Mouse (Mus musculus): Measurements from ENCODE around the gene Chit1. TPM values are rescaled to one million over a fixed set of nuclear protein-coding genes. Genes with fewer than 3 reads are reported as not detected.

Gene Chit1
- total and polyA plus RNA-seq, 3 experiments: not detected

GRCm38 (mm10) chr1:134074184-134074583, 36.9 kb upstream of the Chit1 start:
- no peaks in the 10 kb centered on the region; the same call in 1 of the 2 replicates for H3K79me2 ChIP-seq (ENCODE audit: control insufficient read depth, insufficient read depth, low read length, poor library complexity)
- DNase-seq (ENCODE audit: low read depth, low spot score): no peak
- H3K27me3 ChIP-seq (ENCODE audit: control insufficient read depth in 1 of 2, insufficient read depth in 2 of 2, low read length in 2 of 2): no peaks in the 10 kb centered on the region
- H3K4me1 ChIP-seq (ENCODE audit: control insufficient read depth in 1 of 2, insufficient read depth in 2 of 2, low read length in 2 of 2): peaks cover 19 to 41% of the 10 kb centered on the region in 2 experiments
- peaks cover 0 to 35% of the 10 kb centered on the region in 2 experiments; a peak in 2 of 4 replicates for H3K36me3 ChIP-seq (ENCODE audit: control insufficient read depth in 1 of 2, insufficient read depth in 2 of 2, low read length in 2 of 2)
- H3K9ac ChIP-seq (ENCODE audit: control insufficient read depth, low read depth, low read length, poor library complexity, severe bottlenecking): no peak overlapping the region; the same call in 1 of the 2 replicates
- no peak overlapping the region for H3K4me3 ChIP-seq (ENCODE audit: control insufficient read depth in 1 of 2, insufficient read depth in 1 of 2, low read depth in 2 of 2, low read length in 2 of 2)
- no peak overlapping the region for H3K27ac ChIP-seq (ENCODE audit: control insufficient read depth, low read depth, low read length)
- no peaks in the 10 kb centered on the region for H3K9me3 ChIP-seq (replicated peaks; ENCODE audit: insufficient read depth, low read length)
- no peak for TF ChIP-seq GATA1 (IDR thresholded peaks at IDR 0.05; ENCODE audit: low read depth, low read length)
- no peak for TF ChIP-seq KAT2A (conservative IDR thresholded peaks at IDR 0.05; ENCODE audit: low read depth, low read length)
- TF ChIP-seq RAD21 (IDR thresholded peaks at IDR 0.05; ENCODE audit: low read depth, low read length): no peak
- TF ChIP-seq MEF2A (IDR thresholded peaks at IDR 0.05; ENCODE audit: extremely low read depth, insufficient replicate concordance, low read depth, low read length, poor library complexity, severe bottlenecking): no peak

GRCm38 (mm10) chr1:134074606-134075005, 36.4 kb upstream of the Chit1 start:
- H3K4me1 ChIP-seq (ENCODE audit: control insufficient read depth in 1 of 2, insufficient read depth in 2 of 2, low read length in 2 of 2): peaks cover 19 to 43% of the 10 kb centered on the region in 2 experiments
- H3K27me3 ChIP-seq (ENCODE audit: control insufficient read depth in 1 of 2, insufficient read depth in 2 of 2, low read length in 2 of 2): no peaks in the 10 kb centered on the region
- H3K79me2 ChIP-seq (ENCODE audit: control insufficient read depth, insufficient read depth, low read length, poor library complexity): no peaks in the 10 kb centered on the region; the same call in 1 of the 2 replicates
- no peak overlapping the region for H3K9ac ChIP-seq (ENCODE audit: control insufficient read depth, low read depth, low read length, poor library complexity, severe bottlenecking)
- TF ChIP-seq POLR2A (IDR thresholded peaks at IDR 0.05; ENCODE audit: control insufficient read depth in 1 of 2, insufficient read depth in 1 of 2, low read depth in 1 of 2, low read length in 2 of 2, poor library complexity in 1 of 2): no peak
- no peak for TF ChIP-seq RCOR1 (IDR thresholded peaks at IDR 0.05; ENCODE audit: low read depth, low read length)
- H3K36me3 ChIP-seq (ENCODE audit: control insufficient read depth in 1 of 2, insufficient read depth in 2 of 2, low read length in 2 of 2): peaks cover 0 to 35% of the 10 kb centered on the region in 2 experiments; a peak in 2 of 4 replicates
- H3K27ac ChIP-seq (ENCODE audit: control insufficient read depth, low read depth, low read length): no peak overlapping the region
- no peaks in the 10 kb centered on the region for H3K9me3 ChIP-seq (replicated peaks; ENCODE audit: insufficient read depth, low read length)
- DNase-seq (ENCODE audit: low read depth, low spot score): no peak
- no peak overlapping the region for H3K4me3 ChIP-seq (ENCODE audit: control insufficient read depth in 1 of 2, insufficient read depth in 1 of 2, low read depth in 2 of 2, low read length in 2 of 2)

GRCm38 (mm10) chr1:134075532-134075931, 35.5 kb upstream of the Chit1 start:
- Histone ChIP-seq H3K27ac (ENCODE audit: control insufficient read depth, low read depth, low read length) (no peak overlapping the region), H3K36me3 (ENCODE audit: control insufficient read depth in 1 of 2, insufficient read depth in 2 of 2, low read length in 2 of 2) (peaks cover 0 to 35% of the 10 kb centered on the region in 2 experiments; a peak in 2 of 4 replicates), H3K27me3 (ENCODE audit: control insufficient read depth in 1 of 2, insufficient read depth in 2 of 2, low read length in 2 of 2) (no peaks in the 10 kb centered on the region), H3K4me3 (ENCODE audit: control insufficient read depth in 1 of 2, insufficient read depth in 1 of 2, low read depth in 2 of 2, low read length in 2 of 2) (no peak overlapping the region), H3K9ac (ENCODE audit: control insufficient read depth, low read depth, low read length, poor library complexity, severe bottlenecking) (no peak overlapping the region), H3K79me2 (ENCODE audit: control insufficient read depth, insufficient read depth, low read length, poor library complexity) (no peaks in the 10 kb centered on the region; the same call in 1 of the 2 replicates), H3K9me3 (replicated peaks; ENCODE audit: insufficient read depth, low read length) (no peaks in the 10 kb centered on the region), H3K4me1 (ENCODE audit: control insufficient read depth in 1 of 2, insufficient read depth in 2 of 2, low read length in 2 of 2) (peaks cover 19 to 47% of the 10 kb centered on the region in 2 experiments)
- TF ChIP-seq ELF1 (IDR thresholded peaks at IDR 0.05; ENCODE audit: low read depth, low read length) (no peak), EP300 (IDR thresholded peaks at IDR 0.05; ENCODE audit: low read depth in 1 of 2, low read length in 2 of 2) (no peak), POLR2A (IDR thresholded peaks at IDR 0.05; ENCODE audit: control insufficient read depth in 1 of 2, insufficient read depth in 1 of 2, low read depth in 1 of 2, low read length in 2 of 2, poor library complexity in 1 of 2) (no peak), JUND (IDR thresholded peaks at IDR 0.05; ENCODE audit: low read depth, low read length) (no peak), NELFE (IDR thresholded peaks at IDR 0.05; ENCODE audit: low read depth, low read length) (no peak), MAFK (IDR thresholded peaks at IDR 0.05; ENCODE audit: borderline replicate concordance, low read depth, low read length) (no peak), CTCF (IDR thresholded peaks at IDR 0.05 in 2 of 3, conservative IDR thresholded peaks at IDR 0.05 in 1 of 3; ENCODE audit: control insufficient read depth in 1 of 3, insufficient read depth in 1 of 3, low read depth in 2 of 3, low read length in 3 of 3, poor library complexity in 1 of 3, severe bottlenecking in 1 of 3) (no peak), UBTF (IDR thresholded peaks at IDR 0.05; ENCODE audit: borderline replicate concordance, insufficient read depth, low read depth, low read length) (no peak), MYC (IDR thresholded peaks at IDR 0.05; ENCODE audit: low read depth, low read length) (no peak), ZMIZ1 (IDR thresholded peaks at IDR 0.05; ENCODE audit: low read depth, low read length) (no peak), GABPA (IDR thresholded peaks at IDR 0.05; ENCODE audit: low read depth, low read length) (no peak), TBP (IDR thresholded peaks at IDR 0.05; ENCODE audit: low read depth, low read length) (no peak), POLR2AphosphoS5 (IDR thresholded peaks at IDR 0.05; ENCODE audit: borderline replicate concordance, low read depth, low read length) (no peak), ZKSCAN1 (IDR thresholded peaks at IDR 0.05; ENCODE audit: low read depth, low read length) (no peak), ZNF384 (IDR thresholded peaks at IDR 0.05; ENCODE audit: low read depth, low read length) (no peak), MEF2A (IDR thresholded peaks at IDR 0.05; ENCODE audit: extremely low read depth, insufficient replicate concordance, low read depth, low read length, poor library complexity, severe bottlenecking) (no peak), MYB (IDR thresholded peaks at IDR 0.05; ENCODE audit: low read depth, low read length) (no peak), GATA1 (IDR thresholded peaks at IDR 0.05; ENCODE audit: low read depth, low read length) (no peak)
- no peak for DNase-seq (ENCODE audit: low read depth, low spot score)

Data from MEL (cell line).